Mouse (Mus musculus) spleen, adult 2 months (tissue): ENCODE results near the gene Tmie.

ENCODE experiments used
- CTCF ChIP-seq: fragments of 200-500 bp; IDR thresholded peaks from 2 replicates; pipeline ENCODE4 v1.5.1; 2011; ENCODE audit warnings: mild to moderate bottlenecking, inconsistent platforms; ENCODE audit not compliant: insufficient read depth, insufficient read length, insufficient replicate concordance; ENCODE audit errors: extremely low read depth
- POLR2A ChIP-seq: fragments of 200-500 bp; IDR thresholded peaks from 2 replicates; pipeline ENCODE4 v1.6.1; 2011; ENCODE audit warnings: low read depth, low read length, inconsistent platforms

- TF ChIP-seq CTCF (no peak), POLR2A (no peak)
Measured at GRCm38 (mm10) chr9:110836112-110836511, 43.8 kb downstream of the Tmie start.
